Mouse (Mus musculus) kidney, postnatal 0 days (tissue): Measurements from ENCODE around the gene Trib2. TPM values are rescaled to one million over a fixed set of nuclear protein-coding genes. Genes with fewer than 3 reads are reported as not detected.

Source experiments
- ATAC-seq: fragments of 200-750 bp; cut with Nextera tagmentation; replicated peaks from 2 replicates; pipeline ENCODE4 v1.8.0; 2017; ENCODE audit warnings: low read depth, moderate number of reproducible peaks, moderate TSS enrichment, moderate library complexity; ENCODE audit not compliant: low FRiP score
- DNase-seq: peaks from one replicate; pipeline ENCODE4 v3.0.0-alpha.2; 2016; ENCODE audit warnings: low spot score
- H3K27ac ChIP-seq: fragments of 300-500 bp; sonication (generic); 2 replicates; pipeline ENCODE4 v1.5.1; 2014; ENCODE audit warnings: mild to moderate bottlenecking
- H3K27me3 ChIP-seq: fragments of 300-500 bp; sonication (generic); 2 replicates; pipeline ENCODE4 v1.6.1; 2014; ENCODE audit warnings: low read length, mixed read lengths; ENCODE audit not compliant: insufficient read depth
- H3K36me3 ChIP-seq: fragments of 300-500 bp; sonication (generic); 2 replicates; pipeline ENCODE4 v1.6.1; 2014; ENCODE audit warnings: low read length, mixed read lengths; ENCODE audit not compliant: insufficient read depth
- H3K4me1 ChIP-seq: fragments of 300-500 bp; sonication (generic); replicated peaks from 2 replicates; pipeline ENCODE4 v1.6.1; 2014; ENCODE audit warnings: antibody characterized with exemption, low read length, mixed read lengths; ENCODE audit not compliant: insufficient read depth
- H3K4me2 ChIP-seq: fragments of 300-500 bp; sonication (generic); 2 replicates; pipeline ENCODE4 v1.6.1; 2014; ENCODE audit warnings: mild to moderate bottlenecking, low read length, moderate library complexity, mixed read lengths
- H3K4me3 ChIP-seq: fragments of 300-500 bp; sonication (generic); replicated peaks from 2 replicates; pipeline ENCODE4 v1.5.1; 2014; ENCODE audit warnings: low read depth, low read length
- H3K9ac ChIP-seq: fragments of 300-500 bp; sonication (generic); 2 replicates; pipeline ENCODE4 v1.6.1; 2014; ENCODE audit warnings: low read depth, low read length
- H3K9me3 ChIP-seq: fragments of 300-500 bp; sonication (generic); replicated peaks from 2 replicates; pipeline ENCODE4 v1.6.1; 2016; ENCODE audit warnings: low read length, inconsistent platforms, mixed read lengths
- CTCF ChIP-seq: IDR thresholded peaks from 2 replicates; pipeline ENCODE4 v1.5.1; 2016; ENCODE audit warnings: antibody characterized with exemption, low read depth, mild to moderate bottlenecking, moderate library complexity
- WGBS: fragments of 180-500 bp; shearing (Covaris S2); extraction: QIAGEN DNeasy Blood & Tissue Kit; methylation state at CpG from one replicate; pipeline ENCODE4 v1.1.7; 2014; 5-methylcytosine and 5-hydroxymethylcytosine counted together
- polyA plus RNA-seq: library from polyadenylated mRNA; unstranded; fragments of >200 nt; fragmentation: Nextera tagmentation; extraction: Ambion mirVana; gene quantifications from 2 replicates; pipeline ENCODE4 v1.2.1, GENCODE M21; 2015

The Trib2 gene
- polyA plus RNA-seq, 1 experiment from 2014 or later = 51.4 TPM

GRCm38 (mm10) chr12:15804931-15805331, 11.8 kb downstream of the Trib2 start:
- Histone ChIP-seq H3K36me3 (peaks cover 46% of the 10 kb centered on the region), H3K4me3 (no peak overlapping the region), H3K4me2 (no peak overlapping the region), H3K27ac (no peak overlapping the region), H3K9ac (no peak overlapping the region), H3K9me3 (no peaks in the 10 kb centered on the region), H3K4me1 (peaks cover 13% of the 10 kb centered on the region), H3K27me3 (no peaks in the 10 kb centered on the region)
- 13% methylated on average over 1 of the region's 1 CpGs for WGBS
- no peak for TF ChIP-seq CTCF
- DNase-seq (no peak), ATAC-seq (no peak)

- Histone ChIP-seq H3K4me3 (no peak overlapping the region), H3K9ac (no peak overlapping the region), H3K27ac (no peak overlapping the region), H3K36me3 (peaks cover 38% of the 10 kb centered on the region), H3K4me1 (peaks cover 13% of the 10 kb centered on the region), H3K4me2 (no peak overlapping the region), H3K9me3 (no peaks in the 10 kb centered on the region), H3K27me3 (no peaks in the 10 kb centered on the region)
- ATAC-seq = no peak
- no peak for TF ChIP-seq CTCF
- 84% methylated on average over 5 of the region's 5 CpGs for WGBS
- DNase-seq = no peak
These were observed 12.7 kb downstream of the Trib2 start for GRCm38 (mm10) chr12:15803936-15804438.

- Histone ChIP-seq H3K27me3 (no peaks in the 10 kb centered on the region), H3K4me3 (no peak overlapping the region), H3K9me3 (no peaks in the 10 kb centered on the region), H3K27ac (no peak overlapping the region), H3K9ac (no peak overlapping the region), H3K36me3 (peaks cover 40% of the 10 kb centered on the region), H3K4me1 (peaks cover 13% of the 10 kb centered on the region), H3K4me2 (no peak overlapping the region)
- no peak for DNase-seq
- ATAC-seq = no peak
- no peak for TF ChIP-seq CTCF
- 89% methylated on average over 4 of the region's 4 CpGs for WGBS
These were observed 15.2 kb downstream of the Trib2 start for GRCm38 (mm10) chr12:15801571-15801930.

GRCm38 (mm10) chr12:15800914-15801570, 15.7 kb downstream of the Trib2 start:
- no peak overlapping the region for H3K4me2 ChIP-seq
- H3K27me3 ChIP-seq = no peaks in the 10 kb centered on the region
- peak overlapping the region; percentile 8 for H3K27ac ChIP-seq
- H3K4me3 ChIP-seq = no peak overlapping the region
- TF ChIP-seq CTCF = no peak
- H3K9ac ChIP-seq = no peak overlapping the region
- H3K36me3 ChIP-seq = peaks cover 38% of the 10 kb centered on the region
- peak; percentile 74 for ATAC-seq
- peak; percentile 70 for DNase-seq
- H3K4me1 ChIP-seq = peaks cover 12% of the 10 kb centered on the region
- no peaks in the 10 kb centered on the region for H3K9me3 ChIP-seq
- 49% methylated on average over 9 of the region's 9 CpGs for WGBS

GRCm38 (mm10) chr12:15800196-15800913, 16.4 kb downstream of the Trib2 start:
- H3K9ac ChIP-seq = no peak overlapping the region
- DNase-seq (no peak), ATAC-seq (no peak)
- H3K4me3 ChIP-seq = no peak overlapping the region
- TF ChIP-seq CTCF = no peak
- no peaks in the 10 kb centered on the region for H3K9me3 ChIP-seq
- peaks cover 32% of the 10 kb centered on the region for H3K36me3 ChIP-seq
- peaks cover 9% of the 10 kb centered on the region for H3K4me1 ChIP-seq
- no peak overlapping the region for H3K4me2 ChIP-seq
- 66% methylated on average over 4 of the region's 4 CpGs for WGBS
- H3K27ac ChIP-seq = peak overlapping the region; percentile 2
- no peaks in the 10 kb centered on the region for H3K27me3 ChIP-seq

DNA sequence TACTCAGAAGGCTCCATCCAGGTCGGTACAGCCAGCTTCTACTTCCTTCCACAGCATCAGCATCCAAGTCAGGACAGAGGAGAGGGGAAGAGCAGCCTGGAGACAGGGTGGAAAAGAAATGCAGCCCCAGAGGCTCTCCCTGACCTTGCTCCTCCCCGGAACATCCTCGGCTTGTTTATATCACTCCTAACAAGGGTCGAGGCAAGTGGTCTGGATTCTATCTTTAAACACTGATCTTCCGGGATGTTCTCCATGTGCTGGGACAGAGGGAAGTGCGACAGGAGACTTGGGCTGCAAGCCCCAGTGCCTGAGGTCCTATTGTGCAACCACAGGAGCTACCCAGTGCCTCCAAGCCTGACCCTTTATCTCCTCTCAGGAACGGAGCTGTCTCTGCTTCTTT, 18.7 kb downstream of the Trib2 start:
- H3K9me3 ChIP-seq = no peaks in the 10 kb centered on the region
- H3K4me3 ChIP-seq = no peak overlapping the region
- ATAC-seq (no peak), DNase-seq (no peak)
- H3K27me3 ChIP-seq = no peaks in the 10 kb centered on the region
- no peak for TF ChIP-seq CTCF
- no peak overlapping the region for H3K4me2 ChIP-seq
- peaks cover 30% of the 10 kb centered on the region for H3K36me3 ChIP-seq
- peaks cover 9% of the 10 kb centered on the region for H3K4me1 ChIP-seq
- no peak overlapping the region for H3K9ac ChIP-seq
- WGBS = 43% methylated on average over 7 of the region's 7 CpGs
- H3K27ac ChIP-seq = no peak overlapping the region
